Mouse (Mus musculus) intestine, embryonic 15.5 days (tissue): ENCODE measurements around the gene Olfr76. TPM values are rescaled to one million over a fixed set of nuclear protein-coding genes. Genes with fewer than 3 reads are reported as not detected.

Experiments
- polyA plus RNA-seq: library from polyadenylated mRNA; unstranded; fragments of >200 nt; fragmentation: Nextera tagmentation; extraction: Ambion mirVana; gene quantifications from 2 replicates; pipeline ENCODE4 v1.2.1, GENCODE M21; 2015

The Olfr76 gene
- polyA plus RNA-seq, 1 experiment from 2014 or later, result not detected

Other genes with a start within 250 kb of the Olfr76 start
- gene Olfr1419, start 248.1 kb downstream of the Olfr76 start, polyA plus RNA-seq, result not detected in 2 replicates
- not detected in 2 replicates for gene Olfr1420, start 236.6 kb downstream of the Olfr76 start, polyA plus RNA-seq
- 16.7 and 17.4 TPM in 2 replicates for gene Patl1, start 210.8 kb downstream of the Olfr76 start, polyA plus RNA-seq
- 4.2 and 4.4 TPM in 2 replicates for gene Osbp, start 157.3 kb downstream of the Olfr76 start, polyA plus RNA-seq
- not detected in 2 replicates for gene Olfr1423, start 81.9 kb downstream of the Olfr76 start, polyA plus RNA-seq
- gene Olfr1424, start 60.5 kb downstream of the Olfr76 start, polyA plus RNA-seq, result not detected in 2 replicates
- not detected in 2 replicates for gene Olfr1425, start 45.5 kb downstream of the Olfr76 start, polyA plus RNA-seq
- not detected in 2 replicates for gene Olfr1426, start 31.2 kb downstream of the Olfr76 start, polyA plus RNA-seq
- gene Olfr1427, start 19.9 kb downstream of the Olfr76 start, polyA plus RNA-seq, result not detected in 2 replicates
- not detected in 2 replicates for gene Olfr1428, start 7.3 kb downstream of the Olfr76 start, polyA plus RNA-seq
- not detected in 2 replicates for gene Olfr1555-ps1, start 46.9 kb upstream of the Olfr76 start, polyA plus RNA-seq
- not detected in 2 replicates for gene Olfr1431, start 77.4 kb upstream of the Olfr76 start, polyA plus RNA-seq
- gene Olfr1432, start 109.4 kb upstream of the Olfr76 start, polyA plus RNA-seq, result not detected in 2 replicates
- not detected in 2 replicates for gene Olfr262, start 118.5 kb upstream of the Olfr76 start, polyA plus RNA-seq
- not detected in 2 replicates for gene Olfr235, start 137.8 kb upstream of the Olfr76 start, polyA plus RNA-seq
- not detected in 2 replicates for gene Olfr1434, start 156.7 kb upstream of the Olfr76 start, polyA plus RNA-seq
- gene Olfr1436, start 175.9 kb upstream of the Olfr76 start, polyA plus RNA-seq, result not detected in 2 replicates
- gene Olfr1437, start 201.9 kb upstream of the Olfr76 start, polyA plus RNA-seq, result not detected in 2 replicates
- gene Olfr1438-ps1, start 212.7 kb upstream of the Olfr76 start, polyA plus RNA-seq, result not detected in 2 replicates